Comparison of ENCODE assay signal across 8 mouse cellular contexts in the genomic region with DNA sequence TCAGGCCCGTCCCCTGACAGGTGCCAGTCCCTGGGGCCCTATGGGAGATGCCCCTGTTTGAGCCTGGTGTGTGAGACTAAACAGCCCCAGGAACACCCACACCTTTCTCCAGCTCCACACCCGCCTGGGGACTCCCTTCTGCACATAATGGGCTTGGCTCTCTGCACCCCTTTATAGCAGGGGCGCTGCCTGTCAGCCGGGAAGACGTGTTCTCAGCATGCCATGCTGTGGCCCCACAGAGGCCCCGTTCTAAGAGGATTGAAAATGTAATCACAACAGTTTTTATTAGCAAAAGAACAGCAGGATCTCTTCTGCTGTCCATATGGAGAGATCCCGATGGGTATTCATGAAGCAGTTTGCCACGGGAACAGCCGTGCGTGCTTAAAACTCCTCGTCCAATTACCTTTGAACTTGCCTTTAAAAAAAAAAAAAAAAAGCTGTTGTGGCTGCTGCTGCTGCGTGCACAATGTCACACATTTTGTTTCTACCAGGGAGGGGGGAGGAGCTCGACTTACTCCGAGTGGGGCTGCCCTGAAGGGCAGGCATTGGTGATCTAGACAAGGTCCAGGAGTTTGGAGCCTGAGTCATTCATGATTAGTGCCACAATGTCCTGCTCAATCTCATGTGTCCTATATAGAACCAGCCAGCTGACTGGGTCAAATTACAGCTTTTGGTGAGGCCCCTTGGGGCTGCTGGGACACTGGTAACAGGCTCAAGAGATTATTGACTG.
DNase-seq lines count a peak whose midpoint lies in the region; ATAC-seq lines count a peak whose summit lies in the region.

No protein-coding gene starts in this region.

- H3K27me3 ChIP-seq in heart, embryonic 10.5 days (ENCODE audit: insufficient read depth, poor library complexity, severe bottlenecking) = 0 out of 2 replicates have a peak, but pooled peaks cover 6% of the 10 kb centered on the region

- 33% methylated on average over 14 of the region's 14 CpGs for WGBS in heart, embryonic 10.5 days

- no peaks in the 10 kb centered on the region for H3K9me3 ChIP-seq in heart, embryonic 10.5 days

- DNase-seq in adrenal gland, adult 2 months = peak; percentile 10
- no peak for DNase-seq in adrenal gland, adult 8-10 months
- peak; percentile 3 for DNase-seq in adipocyte (ENCODE audit: low spot score)
- peak; percentile 78 for DNase-seq in heart, embryonic 10.5 days (ENCODE audit: low spot score)
- DNase-seq in layer of hippocampus, postnatal 36 days = peak; percentile 24 to 39
- no peak for DNase-seq in yolk sac, embryonic 10.5 days (ENCODE audit: low spot score)
- DNase-seq in ovary, postnatal 14 days (ENCODE audit: low spot score) = no peak

- no peak for ATAC-seq in granulocyte monocyte progenitor cell, adult 5-6 weeks (replicated peaks; ENCODE audit: poor library complexity, severe bottlenecking)

- H3K4me3 ChIP-seq in heart, embryonic 10.5 days = 0 out of 2 replicates have a peak overlapping the region, but pooled peaks have one; percentile 24

- H3K36me3 ChIP-seq in heart, embryonic 10.5 days = no peaks in the 10 kb centered on the region

- H3K27ac ChIP-seq in heart, embryonic 10.5 days = peak overlapping the region; percentile 81

- H3K4me1 ChIP-seq in heart, embryonic 10.5 days = peaks cover 15% of the 10 kb centered on the region

Comparison
In these comparisons a context has a peak if more than half of its experiments do, and no peak if none do; other contexts are left out.
1. DNase-seq: peak in adrenal gland, adult 2 months (single experiment), adipocyte (single experiment), heart, embryonic 10.5 days (single experiment) and layer of hippocampus, postnatal 36 days (2 of 2); none in adrenal gland, adult 8-10 months (single experiment), yolk sac, embryonic 10.5 days (single experiment) and ovary, postnatal 14 days (single experiment).